Mouse (Mus musculus) neutrophil, adult 5-6 weeks (primary cell): Measurements from ENCODE around the gene Mtmr1. TPM values are rescaled to one million over a fixed set of nuclear protein-coding genes. Genes with fewer than 3 reads are reported as not detected.

Source experiments
- ATAC-seq: fragments of 151-379, 151-347 bp; 2 replicates; pipeline ENCODE4 v1.8.0; 2017; ENCODE audit warnings: mild to moderate bottlenecking, moderate TSS enrichment; ENCODE audit not compliant: insufficient number of reproducible peaks, poor library complexity, low FRiP score, severe bottlenecking; ENCODE audit errors: extremely low read depth
- total RNA-seq: library from RNA; stranded (forward); fragments of 200-1000 nt; gene quantifications from 2 replicates; pipeline ENCODE4 v1.2.3, GENCODE M21; 2017

Gene Mtmr1
- total RNA-seq, 1 experiment from 2014 or later, result 27.0 TPM

DNA sequence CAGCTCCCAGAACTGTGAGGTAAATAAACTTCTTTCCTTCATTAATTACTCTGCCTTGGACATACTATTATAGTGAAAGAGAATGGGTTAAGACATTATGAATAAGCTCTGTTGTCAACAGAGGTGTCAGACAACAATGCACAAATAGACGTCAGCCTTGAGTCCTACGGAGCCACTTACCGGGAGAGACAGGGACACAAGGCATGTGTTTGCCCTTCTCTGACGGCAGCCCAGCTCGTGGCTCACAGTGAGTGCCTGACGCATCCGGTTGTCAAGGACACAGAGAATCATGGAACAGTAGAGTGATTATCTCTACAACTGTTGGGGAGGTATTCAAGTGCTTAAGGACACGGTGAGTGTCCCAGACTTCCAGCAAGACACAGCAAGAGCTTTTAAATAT is 70.3 kb downstream of the Mtmr1 start:
- ATAC-seq, result no peak

GRCm38 (mm10) chrX:71435542-71435941 is 71.0 kb downstream of the Mtmr1 start:
- ATAC-seq, result no peak

DNA sequence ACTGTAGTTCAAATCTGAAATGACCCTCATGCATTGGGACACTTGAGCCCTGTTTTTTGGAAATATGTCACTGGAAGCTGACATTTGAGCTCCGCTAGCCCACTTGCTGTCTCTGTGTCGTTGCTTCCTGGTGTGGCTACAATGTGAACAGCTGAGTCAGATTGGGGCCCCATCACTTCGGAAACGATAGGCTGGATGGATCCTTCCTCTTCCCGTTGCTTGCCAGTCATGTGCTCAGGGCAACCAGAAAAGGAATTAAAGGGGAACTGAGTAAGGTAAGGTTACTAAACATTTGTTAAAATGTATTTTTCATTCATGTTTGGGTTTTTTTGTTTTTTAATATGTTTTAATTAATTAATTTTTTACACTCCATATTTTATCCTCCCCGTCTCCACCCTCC is 74.9 kb downstream of the Mtmr1 start:
- ATAC-seq, result no peak

DNA sequence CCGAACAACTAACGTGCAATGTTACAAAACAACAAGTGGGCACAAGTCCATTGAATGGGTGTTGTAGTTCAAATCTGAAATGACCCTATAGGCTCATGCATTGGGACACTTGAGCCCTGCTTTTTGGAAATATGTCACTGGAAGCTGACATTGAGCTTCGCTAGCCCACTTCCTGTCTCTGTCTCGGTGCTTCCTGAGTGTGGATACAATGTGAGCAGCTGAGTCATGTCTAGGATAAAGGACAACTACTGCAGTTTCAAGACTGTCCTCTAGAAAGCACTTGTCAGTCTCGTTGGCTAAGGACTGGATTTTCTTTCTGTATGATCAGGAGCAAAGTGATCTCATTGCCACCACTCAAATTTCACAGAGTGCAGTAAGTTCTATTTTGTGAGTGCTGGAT is 78.4 kb downstream of the Mtmr1 start:
- ATAC-seq, result no peak

DNA sequence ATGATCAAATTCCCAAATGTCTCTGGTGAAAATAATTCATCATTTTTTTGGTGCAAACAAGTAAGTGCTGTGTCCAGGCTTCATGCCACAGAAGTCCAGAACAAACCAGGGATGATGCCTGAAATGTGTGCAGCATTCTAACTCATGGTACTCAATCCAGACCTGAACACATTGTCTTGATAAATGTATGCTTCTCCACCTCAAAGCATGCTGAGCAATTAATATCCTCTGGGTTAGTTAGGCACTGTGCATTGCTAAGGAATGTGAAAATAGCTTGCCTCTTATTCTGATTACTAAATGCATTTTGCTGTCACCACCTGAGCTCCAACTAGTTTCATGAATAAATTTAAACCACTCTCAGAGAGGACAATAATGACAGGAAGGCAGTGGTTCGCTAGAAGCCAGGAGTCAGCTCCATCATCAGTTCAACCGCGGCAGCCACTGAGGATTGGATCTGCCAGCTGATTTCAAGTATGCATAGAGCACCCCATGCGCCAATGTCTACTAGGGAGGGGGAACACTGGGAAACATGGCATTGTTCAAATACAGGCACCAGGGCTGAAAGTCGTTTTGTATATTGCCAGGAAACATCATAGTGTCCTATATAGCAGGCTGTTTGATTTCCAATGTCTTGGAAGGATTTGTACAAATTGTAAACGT is 91.6 kb downstream of the Mtmr1 start:
- ATAC-seq, result no peak

- ATAC-seq, result no peak
Measured at GRCm38 (mm10) chrX:71464138-71464826, 99.7 kb downstream of the Mtmr1 start.

DNA sequence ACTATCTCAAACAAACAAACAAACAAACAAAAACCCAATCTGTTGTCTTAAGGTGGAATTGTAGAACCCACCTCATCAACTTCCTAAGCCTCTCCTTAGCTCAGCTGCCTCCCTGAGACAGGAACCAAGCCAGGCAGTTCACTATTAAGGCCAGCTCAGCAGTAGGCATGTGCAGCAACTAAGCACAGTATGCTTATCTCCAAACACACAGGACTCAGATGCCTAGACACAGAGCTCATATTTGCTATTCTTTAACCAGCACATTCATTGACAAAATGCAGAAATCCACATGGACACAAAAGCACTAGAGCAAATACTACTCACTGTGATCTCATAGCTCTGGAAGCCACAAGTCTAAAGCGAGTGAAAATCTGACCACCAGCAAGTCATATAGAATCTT is 100.9 kb downstream of the Mtmr1 start:
- ATAC-seq, result no peak

DNA sequence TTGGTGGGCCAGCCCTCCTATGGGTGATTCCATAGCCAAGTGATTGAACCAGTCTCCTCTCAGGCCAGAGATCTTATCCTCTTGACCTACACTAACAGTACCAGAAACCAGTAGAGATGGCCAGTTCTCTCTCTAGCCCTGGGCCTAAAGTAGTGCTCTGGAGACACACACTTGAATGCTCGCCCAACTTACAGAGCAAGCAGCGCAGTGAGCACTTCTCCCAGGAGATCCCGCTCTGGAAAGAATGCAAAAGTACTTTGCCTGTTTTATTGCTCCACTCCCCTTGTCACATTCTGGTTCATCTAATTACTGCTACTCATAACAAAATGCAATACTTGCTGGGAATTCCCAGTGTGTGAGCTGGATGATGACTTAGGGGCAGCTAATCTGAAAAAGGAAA is 102.9 kb downstream of the Mtmr1 start:
- ATAC-seq, result no peak

Other genes with a start within 250 kb of the Mtmr1 start
- gene Mtm1, start 154.0 kb upstream of the Mtmr1 start, total RNA-seq, result 24.7 and 28.5 TPM in 2 replicates
- gene Cd99l2, start 128.1 kb downstream of the Mtmr1 start, total RNA-seq, result 5.2 and 5.5 TPM in 2 replicates
- 9.5 and 11.4 TPM in 2 replicates for gene Hmgb3, start 191.2 kb downstream of the Mtmr1 start, total RNA-seq